Mouse (Mus musculus) heart, postnatal 0 days (tissue): ENCODE measurements around the gene Prkag3. TPM values are rescaled to one million over a fixed set of nuclear protein-coding genes. Genes with fewer than 3 reads are reported as not detected.

ENCODE experiments used
- ATAC-seq: fragments of 200-750 bp; cut with Nextera tagmentation; 2 replicates; pipeline ENCODE4 v1.8.0; 2017; ENCODE audit warnings: low read depth, moderate number of reproducible peaks, moderate library complexity; ENCODE audit not compliant: insufficient read depth
- DNase-seq: peaks from one replicate; pipeline ENCODE4 v3.0.0-alpha.2; 2016; ENCODE audit warnings: low spot score
- H3K27ac ChIP-seq: fragments of 300-500 bp; sonication (generic); 2 replicates; pipeline ENCODE4 v1.5.1; 2014; ENCODE audit warnings: low read depth, mild to moderate bottlenecking
- H3K27me3 ChIP-seq: fragments of 300-500 bp; sonication (generic); 2 replicates; pipeline ENCODE4 v1.6.1; 2014; ENCODE audit warnings: low read length, mixed read lengths; ENCODE audit not compliant: control insufficient read depth, insufficient read depth
- H3K36me3 ChIP-seq: fragments of 300-500 bp; sonication (generic); replicated peaks from 2 replicates; pipeline ENCODE4 v1.6.1; 2014; ENCODE audit warnings: low read length, mixed read lengths; ENCODE audit not compliant: control insufficient read depth, insufficient read depth
- H3K4me1 ChIP-seq: fragments of 300-500 bp; sonication (generic); 2 replicates; pipeline ENCODE4 v1.6.1; 2014; ENCODE audit warnings: antibody characterized with exemption; ENCODE audit not compliant: control insufficient read depth, insufficient read depth
- H3K4me2 ChIP-seq: fragments of 300-500 bp; sonication (generic); 2 replicates; pipeline ENCODE4 v1.6.1; 2014; ENCODE audit warnings: low read depth, mild to moderate bottlenecking, low read length, moderate library complexity
- H3K4me3 ChIP-seq: fragments of 300-500 bp; sonication (generic); 2 replicates; pipeline ENCODE4 v1.5.1; 2014; ENCODE audit warnings: low read depth, low read length
- H3K9ac ChIP-seq: fragments of 300-500 bp; sonication (generic); replicated peaks from 2 replicates; pipeline ENCODE4 v1.6.1; 2014; ENCODE audit warnings: low read depth, low read length, mixed read lengths
- H3K9me3 ChIP-seq: fragments of 300-500 bp; sonication (generic); replicated peaks from 2 replicates; pipeline ENCODE4 v1.6.1; 2016; ENCODE audit warnings: low read length; ENCODE audit not compliant: control insufficient read depth
- CTCF ChIP-seq: IDR thresholded peaks from 2 replicates; pipeline ENCODE4 v1.5.1; 2016; ENCODE audit warnings: antibody characterized with exemption, control low read depth, low read depth
- EP300 ChIP-seq: IDR thresholded peaks from 2 replicates; pipeline ENCODE4 v1.6.1; 2016; ENCODE audit warnings: antibody characterized with exemption, low read depth
- WGBS: fragments of 180-500 bp; shearing (Covaris S2); extraction: QIAGEN DNeasy Blood & Tissue Kit; methylation state at CpG from one replicate; pipeline ENCODE4 v1.1.7; 2014; 5-methylcytosine and 5-hydroxymethylcytosine counted together
- polyA plus RNA-seq: library from polyadenylated mRNA; unstranded; fragments of >200 nt; fragmentation: Nextera tagmentation; extraction: Ambion mirVana; gene quantifications from 2 replicates; pipeline ENCODE4 v1.2.1, GENCODE M21; 2015
- total RNA-seq: library from RNA; depleted of rRNA; stranded (reverse); fragments of >200 nt; gene quantifications from 2 replicates; pipeline ENCODE4 v1.2.3, GENCODE M21; 2014; ENCODE audit warnings: low replicate concordance

The Prkag3 gene
- total and polyA plus RNA-seq, 2 experiments from 2014 or later = 2.0 to 9.6 TPM

DNA sequence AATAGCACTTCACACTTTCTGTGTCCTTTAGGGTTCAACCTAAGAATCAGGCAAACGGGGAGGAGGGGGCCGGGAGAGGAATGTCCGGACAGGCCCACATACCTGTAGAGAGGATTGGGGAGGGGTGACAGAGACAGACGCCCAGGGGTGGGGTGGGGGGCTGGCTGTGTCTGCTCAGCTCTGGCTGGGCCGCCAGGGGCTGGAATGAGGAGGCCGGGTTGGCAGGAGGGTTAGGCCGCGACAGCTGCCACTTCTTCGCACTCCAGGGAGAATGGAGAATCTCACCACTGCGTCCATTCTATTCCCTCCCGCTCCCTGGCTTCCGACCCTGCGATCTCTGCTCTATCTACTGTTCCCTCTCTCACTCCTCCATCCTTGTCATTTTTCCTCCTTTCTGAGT is 34.5 kb upstream of the Prkag3 start:
- DNase-seq (no peak), ATAC-seq (no peak)
- WGBS = 8% methylated on average over 13 of the region's 13 CpGs
- TF ChIP-seq EP300 (no peak), CTCF (no peak)
- H3K27ac ChIP-seq = no peak overlapping the region
- H3K4me3 ChIP-seq = peak overlapping the region; percentile 48
- H3K27me3 ChIP-seq = peaks cover 87% of the 10 kb centered on the region
- H3K4me2 ChIP-seq = peak overlapping the region; percentile 65
- no peaks in the 10 kb centered on the region for H3K36me3 ChIP-seq
- no peaks in the 10 kb centered on the region for H3K9me3 ChIP-seq
- H3K9ac ChIP-seq = no peak overlapping the region
- no peaks in the 10 kb centered on the region; the same call in 1 of the 2 replicates for H3K4me1 ChIP-seq

DNA sequence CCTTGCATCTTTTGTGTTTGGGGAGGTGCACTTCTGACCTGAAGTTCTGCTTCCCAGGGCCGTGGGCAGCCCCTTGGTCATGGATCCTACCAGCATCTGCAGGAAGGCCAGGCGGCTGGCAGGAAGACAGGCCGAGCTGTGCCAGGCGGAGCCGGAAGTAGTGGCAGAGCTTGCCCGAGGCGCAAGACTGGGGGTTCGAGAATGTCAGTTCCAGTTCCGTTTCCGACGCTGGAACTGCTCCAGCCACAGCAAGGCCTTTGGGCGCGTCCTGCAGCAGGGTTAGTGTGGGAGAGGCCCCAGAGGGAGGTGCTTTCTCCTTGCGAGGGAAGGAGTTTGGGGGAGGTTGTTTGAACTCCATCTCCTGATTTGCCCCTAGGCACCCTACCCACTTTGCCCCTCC is 33.0 kb upstream of the Prkag3 start:
- Histone ChIP-seq H3K36me3 (no peaks in the 10 kb centered on the region), H3K27me3 (peaks cover 72% of the 10 kb centered on the region), H3K4me3 (no peak overlapping the region), H3K4me2 (no peak overlapping the region), H3K9me3 (no peaks in the 10 kb centered on the region), H3K4me1 (no peaks in the 10 kb centered on the region; the same call in 1 of the 2 replicates), H3K27ac (no peak overlapping the region), H3K9ac (no peak overlapping the region)
- 29% methylated on average over 14 of the region's 14 CpGs for WGBS
- no peak for TF ChIP-seq EP300
- no peak for TF ChIP-seq CTCF
- DNase-seq (no peak), ATAC-seq (no peak; the same call in 1 of the 2 replicates)

DNA sequence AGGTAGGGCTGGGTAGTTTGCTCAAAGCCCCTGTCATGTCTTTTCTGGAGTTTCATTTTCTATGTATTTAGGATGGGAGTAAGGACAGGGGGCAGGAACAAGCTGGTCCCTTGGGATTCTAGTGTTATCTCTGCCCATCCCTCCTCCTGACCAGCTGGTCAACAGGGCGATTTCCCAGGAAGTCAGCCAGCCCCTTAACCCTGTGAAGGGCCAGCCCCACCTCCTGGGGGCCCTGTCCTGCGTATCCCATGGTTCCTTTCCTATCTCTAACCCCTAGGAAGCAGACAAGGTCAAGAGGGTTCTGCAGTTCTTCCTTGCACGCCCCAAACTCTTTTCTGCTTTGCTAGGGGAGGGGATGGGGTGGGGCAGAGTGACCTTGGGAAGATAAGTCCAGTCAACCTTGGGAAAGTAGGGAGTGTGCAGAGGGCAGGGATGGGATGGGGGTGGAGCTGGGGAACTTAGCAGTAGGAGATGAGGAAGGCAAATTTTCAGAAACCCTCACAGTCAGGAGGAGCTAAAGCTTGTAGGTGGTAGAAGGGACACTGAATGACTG is 30.0 kb upstream of the Prkag3 start:
- TF ChIP-seq CTCF = no peak
- TF ChIP-seq EP300 = no peak
- ATAC-seq = no peak
- Histone ChIP-seq H3K4me2 (no peak overlapping the region), H3K9ac (no peak overlapping the region), H3K27me3 (peaks cover 65% of the 10 kb centered on the region), H3K4me3 (no peak overlapping the region), H3K9me3 (no peaks in the 10 kb centered on the region), H3K36me3 (no peaks in the 10 kb centered on the region), H3K27ac (no peak overlapping the region), H3K4me1 (no peaks in the 10 kb centered on the region; the same call in 1 of the 2 replicates)
- DNase-seq = no peak
- WGBS = 30% methylated on average over 3 of the region's 3 CpGs

DNA sequence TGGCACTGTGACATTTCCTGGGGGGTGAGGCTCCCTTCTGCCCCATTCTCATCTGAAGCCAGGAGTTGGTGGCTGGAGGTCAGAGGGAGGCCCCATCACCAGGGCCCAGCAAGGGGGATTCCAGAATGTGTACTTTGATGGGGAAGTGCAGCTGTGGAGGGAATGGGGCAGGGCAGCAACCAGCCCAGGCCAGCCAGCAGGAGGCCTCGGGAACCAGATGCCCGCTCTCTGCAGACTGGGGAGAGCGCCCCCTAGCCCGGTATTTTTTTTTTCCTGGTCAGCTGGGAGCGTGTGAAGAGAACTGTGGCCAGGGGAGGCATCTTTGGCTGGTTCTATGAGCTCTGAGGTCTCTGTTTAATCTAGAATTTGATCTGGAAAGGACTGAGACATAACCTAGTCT is 26.8 kb upstream of the Prkag3 start:
- Histone ChIP-seq H3K36me3 (no peaks in the 10 kb centered on the region), H3K27me3 (peaks cover 63% of the 10 kb centered on the region), H3K4me2 (no peak overlapping the region), H3K9me3 (no peaks in the 10 kb centered on the region), H3K9ac (no peak overlapping the region), H3K4me3 (no peak overlapping the region), H3K27ac (no peak overlapping the region), H3K4me1 (peaks cover 17% of the 10 kb centered on the region)
- WGBS = 11% methylated on average over 5 of the region's 5 CpGs
- ATAC-seq = no peak
- DNase-seq = no peak
- TF ChIP-seq CTCF (peak; percentile 5; the same call in 1 of the 2 replicates), EP300 (no peak)

DNA sequence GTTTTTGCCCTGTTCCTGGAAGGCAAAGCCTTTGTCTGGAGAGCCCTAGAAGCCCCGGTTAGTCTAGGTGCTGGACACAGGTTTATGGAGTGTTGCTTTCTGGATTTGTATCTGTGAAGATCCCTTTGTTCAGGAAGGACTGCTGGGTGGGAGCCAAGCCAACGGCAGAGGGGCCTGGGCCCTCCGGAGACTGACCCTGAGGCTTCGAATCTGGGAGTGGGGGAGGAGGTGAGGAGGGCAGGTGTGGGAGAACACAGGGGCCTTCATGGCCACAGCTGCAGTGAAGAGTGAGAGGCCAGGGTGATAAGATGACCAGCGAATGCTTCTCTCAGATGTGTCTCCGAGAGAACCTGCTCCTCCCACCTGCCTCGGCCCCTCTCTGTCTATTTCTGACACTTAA is 25.0 kb upstream of the Prkag3 start:
- ATAC-seq (no peak), DNase-seq (no peak)
- Histone ChIP-seq H3K27me3 (peaks cover 71% of the 10 kb centered on the region), H3K9ac (no peak overlapping the region), H3K36me3 (no peaks in the 10 kb centered on the region), H3K27ac (no peak overlapping the region), H3K4me3 (no peak overlapping the region), H3K9me3 (no peaks in the 10 kb centered on the region), H3K4me2 (no peak overlapping the region), H3K4me1 (peaks cover 17% of the 10 kb centered on the region)
- TF ChIP-seq CTCF = no peak
- WGBS = 24% methylated on average over 7 of the region's 7 CpGs

DNA sequence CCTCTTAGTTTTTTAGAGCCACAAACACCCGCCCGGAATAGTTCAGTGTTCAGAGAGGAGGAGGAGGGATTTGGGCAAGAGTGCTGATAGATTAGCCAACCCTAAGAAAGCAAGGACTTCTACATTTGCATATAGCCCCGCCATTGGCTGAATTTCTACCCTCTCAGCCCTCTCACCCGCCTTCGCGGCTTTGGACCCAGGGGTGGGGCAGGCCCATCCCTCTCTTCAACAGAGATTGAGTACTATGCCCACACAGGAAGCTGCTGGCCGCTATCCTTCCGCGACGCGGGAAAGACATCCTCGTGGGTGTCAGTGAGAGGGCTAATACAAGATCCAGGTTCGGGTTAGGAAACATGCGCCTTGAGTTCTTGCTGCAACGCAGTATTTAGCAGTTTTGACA is 24.1 kb upstream of the Prkag3 start:
- Histone ChIP-seq H3K4me3 (peak overlapping the region; percentile 53), H3K9ac (no peak overlapping the region), H3K27me3 (peaks cover 71% of the 10 kb centered on the region), H3K27ac (no peak overlapping the region), H3K4me2 (peak overlapping the region; percentile 96), H3K36me3 (no peaks in the 10 kb centered on the region), H3K9me3 (no peaks in the 10 kb centered on the region), H3K4me1 (peaks cover 17% of the 10 kb centered on the region)
- no peak for TF ChIP-seq CTCF
- TF ChIP-seq EP300 = no peak
- ATAC-seq (peak; percentile 89), DNase-seq (peak; percentile 87)
- 2% methylated on average over 15 of the region's 15 CpGs for WGBS
